Mouse (Mus musculus) midbrain, postnatal 0 days (tissue): Measurements from ENCODE around the gene Lypd6. TPM values are rescaled to one million over a fixed set of nuclear protein-coding genes. Genes with fewer than 3 reads are reported as not detected.

ENCODE experiments used
- ATAC-seq: fragments of 200-750 bp; cut with Nextera tagmentation; 2 replicates; pipeline ENCODE4 v1.8.0; 2017; ENCODE audit warnings: moderate number of reproducible peaks, mild to moderate bottlenecking, moderate TSS enrichment, moderate library complexity; ENCODE audit not compliant: low FRiP score
- DNase-seq: peaks from one replicate; pipeline ENCODE4 v3.0.0-alpha.2; 2015; ENCODE audit warnings: low spot score
- H3K27ac ChIP-seq: fragments of 300-500 bp; sonication (generic); 2 replicates; pipeline ENCODE4 v1.5.1; 2014; ENCODE audit warnings: low read depth, mild to moderate bottlenecking, low read length, mixed read lengths
- H3K27me3 ChIP-seq: fragments of 300-500 bp; sonication (generic); 2 replicates; pipeline ENCODE4 v1.6.1; 2014; ENCODE audit warnings: low read length, control low read depth, mixed read lengths; ENCODE audit not compliant: insufficient read depth
- H3K36me3 ChIP-seq: fragments of 300-500 bp; sonication (generic); 2 replicates; pipeline ENCODE4 v1.6.1; 2014; ENCODE audit warnings: low read length, control low read depth, mixed read lengths; ENCODE audit not compliant: insufficient read depth
- H3K4me1 ChIP-seq: fragments of 300-500 bp; sonication (generic); 2 replicates; pipeline ENCODE4 v1.6.1; 2014; ENCODE audit warnings: mild to moderate bottlenecking, control low read depth, antibody characterized with exemption, low read length, mixed read lengths; ENCODE audit not compliant: insufficient read depth
- H3K4me2 ChIP-seq: fragments of 300-500 bp; sonication (generic); 2 replicates; pipeline ENCODE4 v1.6.1; 2014; ENCODE audit warnings: low read depth, mild to moderate bottlenecking, low read length, mixed read lengths; ENCODE audit not compliant: poor library complexity, severe bottlenecking
- H3K4me3 ChIP-seq: fragments of 300-500 bp; sonication (generic); 2 replicates; pipeline ENCODE4 v1.5.1; 2014; ENCODE audit warnings: low read depth, mild to moderate bottlenecking, low read length, moderate library complexity
- H3K9ac ChIP-seq: fragments of 300-500 bp; sonication (generic); replicated peaks from 2 replicates; pipeline ENCODE4 v1.6.1; 2014; ENCODE audit warnings: mild to moderate bottlenecking, low read length, moderate library complexity, mixed read lengths; ENCODE audit not compliant: poor library complexity, severe bottlenecking
- H3K9me3 ChIP-seq: fragments of 300-500 bp; sonication (generic); 2 replicates; pipeline ENCODE4 v1.6.1; 2016; ENCODE audit warnings: low read length, control low read depth
- CTCF ChIP-seq: IDR thresholded peaks from 2 replicates; pipeline ENCODE4 v1.5.1; 2016; ENCODE audit warnings: antibody characterized with exemption, mild to moderate bottlenecking
- WGBS: fragments of 180-500 bp; shearing (Covaris S2); extraction: QIAGEN DNeasy Blood & Tissue Kit; methylation state at CpG from one replicate; pipeline ENCODE4 v1.1.7; 2014; 5-methylcytosine and 5-hydroxymethylcytosine counted together
- polyA plus RNA-seq: library from polyadenylated mRNA; unstranded; fragments of >200 nt; fragmentation: Nextera tagmentation; extraction: Ambion mirVana; gene quantifications from 2 replicates; pipeline ENCODE4 v1.2.1, GENCODE M21; 2015
- total RNA-seq: library from RNA; depleted of rRNA; stranded (reverse); fragments of >200 nt; gene quantifications from 2 replicates; pipeline ENCODE4 v1.2.3, GENCODE M21; 2014

Lypd6 gene
- total and polyA plus RNA-seq, 2 experiments from 2014 or later, result 20.4 to 29.5 TPM

DNA sequence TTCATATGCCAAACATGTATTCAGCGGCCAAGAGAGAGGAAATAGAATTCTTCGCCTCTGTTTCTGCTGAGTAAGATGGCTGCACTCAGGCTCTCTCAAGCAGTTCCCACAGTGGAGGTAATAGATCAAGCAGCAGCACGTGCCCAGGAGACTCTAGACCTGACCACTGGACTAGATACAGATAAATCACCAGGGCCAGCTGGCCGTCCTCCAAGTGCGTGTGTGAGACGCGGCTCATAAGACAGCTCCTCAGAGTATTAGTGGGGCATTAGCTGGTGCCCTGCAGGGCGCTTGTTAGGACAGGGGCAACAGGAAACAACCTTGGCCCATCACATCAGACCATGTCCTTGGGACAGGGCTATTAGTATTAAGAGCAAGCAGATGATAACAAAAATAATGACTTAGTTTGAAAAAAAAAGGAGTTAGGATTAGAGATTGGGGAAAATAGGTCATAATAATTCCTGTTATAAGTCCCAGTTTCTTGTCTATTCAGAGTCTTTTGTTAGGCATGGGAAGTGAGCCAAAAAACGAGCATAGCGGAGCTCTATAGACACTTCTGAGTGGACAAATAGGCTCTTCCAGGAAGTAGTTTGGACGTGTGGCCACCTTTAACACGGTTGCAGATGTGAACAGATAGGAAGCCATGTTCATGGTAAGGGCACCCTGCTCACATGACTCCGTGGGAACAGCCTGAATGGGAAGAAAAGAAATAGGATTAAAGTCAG, 3.5 kb downstream of the Lypd6 start:
- H3K27me3 ChIP-seq, result no peaks in the 10 kb centered on the region
- H3K27ac ChIP-seq, result no peak overlapping the region
- 60% methylated on average over 13 of the region's 13 CpGs for WGBS
- no peaks in the 10 kb centered on the region for H3K36me3 ChIP-seq
- no peaks in the 10 kb centered on the region for H3K9me3 ChIP-seq
- no peak overlapping the region for H3K4me2 ChIP-seq
- no peak overlapping the region for H3K4me3 ChIP-seq
- H3K9ac ChIP-seq, result no peak overlapping the region
- TF ChIP-seq CTCF, result no peak
- ATAC-seq, result no peak
- peaks cover 4% of the 10 kb centered on the region; the same call in 1 of the 2 replicates for H3K4me1 ChIP-seq
- DNase-seq, result no peak

DNA sequence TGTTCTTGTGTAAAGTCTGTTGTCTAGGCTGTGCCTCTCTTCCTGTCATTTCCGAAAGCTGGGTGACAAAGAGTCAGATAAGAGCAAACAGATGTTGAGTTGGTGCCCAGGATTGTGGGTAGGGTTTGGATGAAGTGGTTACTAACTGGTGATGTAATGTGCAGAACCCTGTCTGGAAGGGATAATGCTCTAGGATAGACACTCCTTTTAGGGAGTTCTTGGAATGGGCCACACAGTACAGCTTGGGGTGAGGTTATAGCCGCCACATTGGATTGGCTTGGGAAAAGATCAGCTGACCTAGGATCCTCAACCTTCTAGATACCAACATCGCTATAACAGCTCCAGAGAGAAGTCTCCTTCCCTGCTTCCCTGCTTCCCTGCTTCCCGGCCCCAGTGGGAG, 5.9 kb downstream of the Lypd6 start:
- no peak overlapping the region for H3K4me3 ChIP-seq
- no peak overlapping the region for H3K9ac ChIP-seq
- 93% methylated on average over 4 of the region's 4 CpGs for WGBS
- no peak overlapping the region for H3K4me2 ChIP-seq
- no peak overlapping the region for H3K27ac ChIP-seq
- H3K9me3 ChIP-seq, result no peaks in the 10 kb centered on the region
- TF ChIP-seq CTCF, result no peak
- no peaks in the 10 kb centered on the region for H3K27me3 ChIP-seq
- DNase-seq, result no peak
- H3K36me3 ChIP-seq, result no peaks in the 10 kb centered on the region
- H3K4me1 ChIP-seq, result peaks cover 4% of the 10 kb centered on the region; the same call in 1 of the 2 replicates
- no peak for ATAC-seq

DNA sequence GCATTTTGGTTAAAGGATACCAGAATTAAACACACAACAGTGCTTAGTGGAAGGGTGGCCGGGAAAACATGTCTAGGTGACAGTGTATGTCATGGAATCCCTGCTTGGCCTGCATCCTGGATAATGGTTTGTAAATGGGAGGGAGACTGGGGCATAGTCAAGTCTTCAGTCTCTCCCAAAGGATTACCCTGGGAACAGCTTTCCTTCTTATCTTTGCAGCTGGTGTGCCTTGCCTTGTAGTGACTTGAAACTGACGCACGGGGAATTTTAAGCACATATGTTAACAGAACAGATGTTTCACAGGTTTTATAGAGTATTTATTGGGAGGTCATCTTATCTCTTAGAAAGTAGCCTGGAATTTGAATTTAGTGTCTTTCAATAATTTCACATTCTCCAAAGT, 18.5 kb downstream of the Lypd6 start:
- H3K36me3 ChIP-seq, result no peaks in the 10 kb centered on the region
- H3K27me3 ChIP-seq, result no peaks in the 10 kb centered on the region
- no peak for TF ChIP-seq CTCF
- no peak overlapping the region for H3K4me2 ChIP-seq
- H3K9ac ChIP-seq, result no peak overlapping the region
- no peaks in the 10 kb centered on the region for H3K4me1 ChIP-seq
- H3K4me3 ChIP-seq, result no peak overlapping the region
- H3K27ac ChIP-seq, result no peak overlapping the region
- WGBS, result 71% methylated on average over 3 of the region's 3 CpGs
- DNase-seq (no peak), ATAC-seq (no peak)
- no peaks in the 10 kb centered on the region for H3K9me3 ChIP-seq

DNA sequence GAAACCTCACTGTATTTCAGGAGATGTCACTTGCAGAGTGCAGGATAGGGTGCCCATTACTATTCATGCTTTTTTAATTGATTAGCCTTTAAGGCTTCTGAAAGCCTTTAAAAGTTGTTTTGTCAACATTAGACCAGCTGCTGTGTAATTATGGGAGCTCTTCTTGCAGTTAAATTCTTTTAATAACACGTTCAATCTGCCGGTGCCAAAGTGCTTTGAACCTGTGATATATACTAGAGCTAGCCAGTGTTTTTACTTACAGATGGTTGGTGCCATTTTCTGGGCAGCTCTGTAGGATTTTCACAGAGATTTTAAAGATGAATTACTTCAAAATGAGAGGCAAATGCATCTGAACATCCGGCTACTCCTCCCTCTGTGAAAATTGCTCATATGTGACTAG, 21.5 kb downstream of the Lypd6 start:
- H3K9ac ChIP-seq, result no peak overlapping the region
- no peak overlapping the region for H3K4me3 ChIP-seq
- DNase-seq (no peak), ATAC-seq (no peak)
- no peaks in the 10 kb centered on the region for H3K9me3 ChIP-seq
- H3K4me2 ChIP-seq, result no peak overlapping the region
- no peaks in the 10 kb centered on the region for H3K27me3 ChIP-seq
- H3K36me3 ChIP-seq, result no peaks in the 10 kb centered on the region
- no peak for TF ChIP-seq CTCF
- 68% methylated on average over 3 of the region's 3 CpGs for whole genome bisulfite sequencing
- H3K27ac ChIP-seq, result no peak overlapping the region
- H3K4me1 ChIP-seq, result no peaks in the 10 kb centered on the region

DNA sequence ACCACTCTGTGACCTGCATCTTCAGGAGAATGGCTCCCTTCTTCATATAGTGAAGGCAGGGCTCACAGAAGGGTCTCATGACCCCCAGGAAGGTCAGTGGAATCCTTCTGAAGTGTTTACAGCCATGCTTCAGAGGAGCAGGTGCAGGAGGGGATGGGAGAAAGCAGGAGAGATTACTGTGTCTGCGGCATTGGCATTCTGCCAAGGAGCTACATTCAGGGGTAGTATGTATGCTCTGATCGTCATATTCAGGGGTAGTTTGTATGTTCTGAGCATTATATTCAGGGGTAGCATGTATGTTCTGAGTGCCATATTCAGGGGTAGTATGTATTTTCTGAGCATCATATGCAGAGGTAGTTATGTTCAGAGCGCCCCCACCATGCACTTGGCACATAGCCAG, 30.1 kb downstream of the Lypd6 start:
- WGBS, result 75% methylated on average over 3 of the region's 3 CpGs
- H3K9me3 ChIP-seq, result no peaks in the 10 kb centered on the region
- ATAC-seq (no peak), DNase-seq (peak; percentile 43)
- TF ChIP-seq CTCF, result no peak
- peaks cover 9% of the 10 kb centered on the region for H3K4me1 ChIP-seq
- H3K4me3 ChIP-seq, result no peak overlapping the region
- no peak overlapping the region for H3K9ac ChIP-seq
- H3K27ac ChIP-seq, result no peak overlapping the region
- H3K27me3 ChIP-seq, result no peaks in the 10 kb centered on the region
- no peak overlapping the region for H3K4me2 ChIP-seq
- H3K36me3 ChIP-seq, result no peaks in the 10 kb centered on the region

DNA sequence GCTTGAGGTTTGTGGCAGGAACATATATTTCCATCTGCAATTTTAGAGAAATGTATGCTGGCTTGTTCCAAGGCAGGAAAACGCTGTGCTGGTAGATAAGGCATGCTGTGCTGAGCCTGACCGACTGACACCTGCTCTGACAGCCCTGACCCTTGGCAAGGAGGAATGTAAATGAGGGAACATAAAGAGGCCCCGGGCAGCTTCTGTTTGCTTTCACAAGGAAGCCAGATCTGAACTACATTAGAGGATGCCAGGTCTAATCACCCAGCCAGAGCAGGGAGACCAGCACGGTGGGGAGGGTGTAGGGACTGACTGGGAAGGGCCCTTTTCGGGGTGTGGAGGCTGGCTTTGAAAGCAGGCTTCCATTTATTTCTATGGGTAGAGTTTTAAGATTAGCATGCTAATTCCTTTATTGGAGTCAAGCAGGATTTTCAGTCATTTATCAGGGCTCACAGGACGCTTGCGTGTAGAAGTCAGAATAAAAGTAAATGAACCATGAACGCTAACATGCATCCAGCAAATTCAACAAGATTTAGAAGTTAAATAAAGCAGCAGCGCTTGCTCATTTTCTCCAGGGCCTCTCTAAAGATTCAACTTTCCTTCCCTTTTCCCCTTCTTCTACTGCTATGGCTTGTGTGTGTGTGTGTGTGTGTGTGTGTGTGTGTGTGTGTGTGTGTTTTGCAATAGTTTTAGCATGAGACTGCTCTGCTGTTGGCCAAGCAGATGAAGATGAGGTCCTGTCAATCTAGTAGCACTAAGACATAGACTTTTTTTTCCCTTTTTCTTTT, 34.3 kb downstream of the Lypd6 start:
- peak; percentile 34 for DNase-seq
- no peaks in the 10 kb centered on the region for H3K9me3 ChIP-seq
- H3K4me3 ChIP-seq, result no peak overlapping the region
- WGBS, result 13% methylated on average over 9 of the region's 9 CpGs
- peak; percentile 38; the same call in 1 of the 2 replicates for ATAC-seq
- H3K27me3 ChIP-seq, result no peaks in the 10 kb centered on the region
- H3K4me2 ChIP-seq, result no peak overlapping the region
- H3K36me3 ChIP-seq, result no peaks in the 10 kb centered on the region
- peaks cover 12% of the 10 kb centered on the region for H3K4me1 ChIP-seq
- no peak for TF ChIP-seq CTCF
- no peak overlapping the region for H3K9ac ChIP-seq
- H3K27ac ChIP-seq, result 0 out of 2 replicates have a peak overlapping the region, but pooled peaks have one; percentile 12
